Mouse (Mus musculus): ENCODE data around the gene Urad. TPM values are rescaled to one million over a fixed set of nuclear protein-coding genes. Genes with fewer than 3 reads are reported as not detected.
A peak's percentile ranks its signal among the peaks of the same experiment; 100 is the strongest.

Urad gene
- not detected for total RNA-seq (2021)

DNA sequence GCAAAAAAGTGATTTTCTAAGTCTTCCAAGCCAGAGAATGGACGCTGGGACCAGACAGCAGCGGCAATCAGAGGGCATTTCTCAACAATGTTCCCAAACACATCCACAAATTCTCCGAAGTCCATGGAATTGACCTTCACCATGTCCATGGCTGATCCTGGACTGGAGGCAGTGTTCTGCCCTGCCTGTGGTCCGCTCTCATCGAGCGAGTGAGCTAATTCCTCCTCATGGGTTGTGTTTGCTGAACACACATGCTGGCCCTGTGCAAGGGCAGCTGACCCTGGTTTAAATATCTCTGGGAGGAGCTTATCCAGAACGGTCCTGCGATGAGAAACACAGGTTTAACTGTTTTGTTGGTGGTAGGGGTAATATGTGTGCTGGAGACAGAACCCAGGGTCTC lies at the start of gene Urad:
TSS of gene Urad (minus strand) at position 258 of the 400 bp plus-strand sequence.
- no peak for DNase-seq
- intact Hi-C loops (cut with DNase I) = loop anchor here (5.0 kb wide), 1 partner anchor 620 kb away; no protein-coding TSS in a partner anchor

DNA sequence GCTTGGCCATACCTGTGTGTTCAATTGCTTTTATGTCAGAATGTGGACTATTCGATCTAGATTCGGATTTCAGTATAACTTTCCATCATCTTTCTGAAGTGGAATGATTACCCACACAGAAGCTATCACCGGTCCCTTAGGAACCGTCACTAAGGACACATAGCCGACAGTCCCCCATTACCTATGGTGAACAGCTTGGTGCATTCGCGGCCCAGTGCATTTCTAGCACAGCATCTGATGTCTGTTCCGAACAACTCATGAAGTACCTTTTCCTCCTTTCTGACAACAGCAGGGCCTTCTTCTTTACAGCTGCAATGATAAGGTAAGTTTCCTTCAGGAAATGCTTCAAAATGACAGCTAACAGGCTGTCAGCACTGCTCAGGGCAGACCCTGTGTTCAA lies 48.0 kb upstream of the Urad start:
- intact Hi-C loops (cut with DNase I) = no loop called here
- no peak for DNase-seq

DNA sequence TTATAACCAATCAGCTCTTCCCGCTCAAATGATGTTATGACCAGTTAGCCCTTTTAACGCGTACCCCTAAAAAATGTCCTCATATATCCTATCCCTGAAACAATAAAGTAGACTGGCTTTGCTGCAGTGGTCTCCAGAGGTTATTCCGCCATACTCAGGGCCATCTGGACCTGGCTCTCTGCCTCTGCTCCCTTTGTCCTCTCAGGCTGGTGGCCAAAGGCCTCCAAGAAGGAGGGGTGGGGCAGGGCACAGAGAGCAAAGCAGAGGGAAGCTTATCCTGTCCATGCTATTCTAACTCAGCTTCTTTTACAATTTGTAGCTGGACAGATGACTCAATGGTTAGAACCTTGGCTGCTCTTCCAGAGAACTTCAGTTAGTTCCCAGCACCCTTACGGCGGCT lies 46.0 kb upstream of the Urad start:
- intact Hi-C loops (cut with DNase I) = no loop called here

DNA sequence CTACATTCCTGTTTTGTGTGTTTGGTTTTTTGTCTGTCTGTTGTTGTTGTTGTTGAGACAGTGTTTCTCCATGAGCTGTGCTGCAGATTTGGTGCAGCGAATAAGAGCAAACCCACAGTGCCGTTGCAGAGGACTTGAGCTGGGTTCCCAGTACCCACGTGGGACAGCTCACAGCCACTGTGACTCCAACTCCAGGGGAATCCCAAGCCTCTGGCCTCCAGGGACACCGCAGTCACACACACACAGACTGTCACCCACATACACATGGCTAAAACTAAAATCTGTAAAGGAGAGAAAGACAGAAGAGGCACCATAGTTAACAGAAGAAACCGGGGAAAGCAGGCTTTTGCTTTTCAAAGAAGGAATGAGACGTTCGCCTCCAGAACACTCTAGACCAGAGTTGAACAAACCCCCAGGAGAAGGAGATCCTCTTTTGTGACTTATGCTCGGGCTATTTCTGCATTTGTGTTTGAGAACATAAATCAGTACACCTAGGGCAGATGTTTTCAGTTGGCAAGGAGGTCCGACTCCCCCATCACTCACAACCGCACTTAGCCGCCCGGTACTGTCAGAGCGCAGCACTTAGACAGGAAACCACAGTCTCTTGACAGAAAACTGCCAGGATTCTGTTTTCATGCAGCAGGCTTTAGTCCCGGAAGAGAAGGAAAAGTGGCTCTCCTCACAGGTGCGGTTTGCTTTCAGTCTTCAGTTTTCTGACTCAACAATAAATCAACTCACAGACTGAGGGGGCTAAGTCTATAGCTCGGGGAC lies 43.9 kb upstream of the Urad start:
- intact Hi-C loops (cut with DNase I) = no loop called here
- DNase-seq = no peak

More for the DNA sequence above, 46.0 kb upstream of the Urad start:
- DNase-seq = no peak

DNA sequence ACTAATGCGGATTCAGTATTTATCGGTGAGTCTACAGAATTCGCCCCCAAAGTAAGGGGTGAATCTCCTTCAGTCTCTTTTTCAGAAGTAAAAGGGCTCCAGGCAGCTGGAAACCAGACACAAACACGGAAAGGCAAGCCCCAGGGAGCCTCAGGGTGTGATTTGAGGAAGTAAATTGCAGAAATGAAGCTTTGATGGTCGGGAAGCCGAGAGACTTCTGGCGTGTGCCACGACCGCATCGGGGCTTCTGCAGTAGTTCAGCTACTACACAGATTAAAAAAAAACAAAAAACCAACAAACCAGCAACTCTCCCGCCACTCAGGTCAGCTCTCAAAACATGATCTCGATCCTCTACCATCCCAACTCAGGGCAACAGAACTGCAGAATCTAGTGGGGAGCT lies 40.8 kb upstream of the Urad start:
- intact Hi-C loops (cut with DNase I) = no loop called here
- DNase-seq = peak; percentile 5 to 15

DNA sequence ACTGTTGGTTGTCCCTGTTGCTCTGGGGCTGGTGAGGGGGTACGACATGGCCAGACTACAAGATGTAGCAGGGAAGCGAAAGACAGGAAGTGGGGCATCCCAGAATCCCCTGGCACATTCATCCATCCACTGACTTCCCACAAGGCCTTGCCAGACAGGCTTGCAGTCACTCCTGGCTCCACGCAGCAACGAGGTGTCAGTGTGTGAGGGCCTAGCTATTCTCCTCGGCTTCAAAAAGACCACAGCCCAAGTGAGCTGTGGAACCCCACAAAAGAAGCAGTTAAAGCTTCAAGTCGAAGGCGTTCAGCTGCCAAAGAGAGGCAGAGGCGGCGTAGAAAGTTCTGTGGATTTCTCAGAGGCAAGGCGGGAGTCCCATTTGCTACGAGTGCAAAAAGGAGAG lies 36.2 kb upstream of the Urad start:
- intact Hi-C loops (cut with DNase I) = no loop called here

DNA sequence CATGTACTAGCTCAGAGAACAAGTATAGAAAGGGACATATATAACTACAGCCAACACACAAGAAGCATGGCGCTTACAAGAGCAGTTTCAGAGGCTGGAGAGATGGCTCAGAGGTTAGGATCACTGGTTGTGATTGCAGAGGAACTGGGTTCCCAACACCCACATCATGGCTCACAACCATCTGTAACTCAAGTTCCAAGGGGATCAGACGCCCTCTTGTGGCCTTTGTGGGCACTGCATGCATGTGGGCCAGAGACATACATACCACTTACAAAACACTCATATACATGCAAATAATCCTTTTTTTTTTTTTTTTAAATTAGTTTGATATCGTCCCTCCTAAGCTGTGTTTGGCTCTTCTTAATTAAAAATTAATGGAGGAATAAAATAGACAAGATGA lies 35.3 kb upstream of the Urad start:
- peak in 1 of 2 experiments; percentile 8 for DNase-seq
- intact Hi-C loops (cut with DNase I) = no loop called here

More for the DNA sequence above, 36.2 kb upstream of the Urad start:
- DNase-seq = no peak

DNA sequence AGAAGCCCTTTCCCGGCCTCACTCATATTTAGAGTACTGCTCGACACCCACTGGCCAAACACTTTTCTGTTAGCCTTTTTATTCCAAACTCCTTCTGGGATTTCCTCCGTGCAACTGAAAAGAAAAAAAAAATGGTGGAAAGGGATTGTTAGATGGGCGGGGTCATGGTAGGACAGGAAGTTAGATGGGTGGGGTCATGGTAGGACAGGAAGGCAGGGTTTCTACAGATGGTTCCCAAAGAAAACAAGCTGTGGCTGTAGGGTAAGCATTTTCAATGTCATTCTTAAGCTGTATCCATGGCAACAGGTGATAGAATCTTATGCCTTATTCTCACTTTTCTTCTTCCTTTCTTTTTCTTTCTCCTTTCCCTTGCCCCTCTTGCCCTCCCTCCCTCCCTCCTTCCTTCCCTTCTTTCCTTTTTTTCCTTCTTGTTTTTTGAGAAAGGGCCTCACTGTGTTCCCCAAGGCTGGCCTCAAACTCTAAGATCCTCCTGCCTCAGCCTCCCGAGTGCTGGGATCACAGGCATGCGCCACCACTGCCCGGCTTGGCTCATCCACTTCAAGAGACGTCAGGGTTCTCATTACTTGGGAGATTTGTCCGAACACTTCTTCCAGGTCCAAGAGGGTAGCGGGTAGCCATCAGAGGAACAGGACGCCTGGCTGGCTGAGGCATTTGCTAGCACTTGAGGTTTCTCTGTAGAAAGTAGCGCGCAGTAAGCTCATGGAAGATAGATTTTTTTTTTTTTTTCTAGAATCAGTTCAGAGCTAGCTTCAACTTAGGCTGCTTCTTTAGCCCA lies 34.2 kb upstream of the Urad start:
- intact Hi-C loops (cut with DNase I) = no loop called here
- DNase-seq = no peak

DNA sequence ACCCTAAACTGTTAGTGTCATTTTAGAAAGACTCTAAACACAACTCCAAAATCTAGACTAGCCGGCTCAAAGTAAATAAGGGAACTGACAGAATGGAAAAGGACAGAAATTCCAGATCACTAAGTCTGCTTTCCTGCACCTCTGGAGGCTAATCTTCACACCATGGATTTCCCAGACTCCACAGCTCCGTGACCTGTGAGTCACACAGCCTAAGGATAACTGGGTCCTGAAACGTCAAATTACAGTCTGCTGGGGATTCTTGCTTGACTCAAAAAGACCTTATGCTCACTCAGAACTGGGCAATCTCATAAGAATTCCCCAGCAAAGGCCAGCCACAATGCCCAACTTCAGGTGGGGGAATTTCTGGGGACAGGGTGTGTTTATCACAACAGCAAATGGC lies 33.5 kb upstream of the Urad start:
- intact Hi-C loops (cut with DNase I) = no loop called here
- no peak for DNase-seq

DNA sequence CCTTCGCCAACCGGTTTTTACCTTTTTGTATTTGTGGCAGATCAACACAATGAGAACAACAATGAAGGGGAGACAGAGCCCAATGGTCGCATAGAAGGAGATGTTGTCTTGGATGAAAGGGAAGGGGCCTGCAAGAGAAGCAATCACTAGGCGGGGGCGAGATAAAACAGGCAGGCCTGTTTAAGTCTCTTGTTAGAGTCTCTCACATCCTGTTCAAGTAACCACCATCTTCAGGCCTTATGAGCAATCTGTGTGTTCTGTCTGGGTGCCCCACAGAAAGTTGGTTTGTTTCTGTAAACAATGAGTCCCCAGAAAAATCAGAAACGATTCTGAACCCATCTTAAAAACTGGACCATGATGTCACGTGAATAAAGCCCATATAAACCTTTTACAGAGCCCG lies 32.7 kb upstream of the Urad start:
- no peak for DNase-seq
- intact Hi-C loops (cut with DNase I) = no loop called here

DNA sequence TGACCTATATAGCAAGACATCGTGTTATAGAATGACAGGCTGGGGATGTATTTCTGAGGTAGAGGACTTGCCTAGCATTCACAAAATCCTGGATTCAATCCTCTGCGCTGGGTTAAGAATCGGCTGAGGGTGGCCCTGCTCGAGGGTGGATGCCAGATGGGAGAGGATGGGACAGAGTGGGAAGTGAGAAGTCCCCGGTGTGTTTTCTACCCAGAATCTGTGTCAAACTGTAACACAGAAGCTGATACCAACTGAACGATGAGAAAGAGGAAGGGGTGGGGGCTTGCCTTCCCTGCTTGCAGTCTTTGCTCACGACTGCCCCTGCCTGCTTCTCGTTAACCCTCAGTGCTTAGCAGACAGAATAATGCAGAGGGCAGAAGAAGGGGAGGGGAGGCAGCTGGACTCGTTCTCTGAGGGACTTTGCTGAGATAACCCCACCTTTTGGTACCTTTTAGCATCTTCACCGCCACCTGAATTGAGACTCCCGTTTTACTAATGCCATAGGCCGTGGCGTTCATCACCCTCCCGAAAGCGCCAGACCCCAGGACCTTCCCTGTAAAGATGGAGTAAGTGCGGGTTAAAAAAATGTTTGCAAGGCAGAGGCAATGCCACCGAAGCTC lies 32.0 kb upstream of the Urad start:
- intact Hi-C loops (cut with DNase I) = no loop called here
- DNase-seq = no peak

DNA sequence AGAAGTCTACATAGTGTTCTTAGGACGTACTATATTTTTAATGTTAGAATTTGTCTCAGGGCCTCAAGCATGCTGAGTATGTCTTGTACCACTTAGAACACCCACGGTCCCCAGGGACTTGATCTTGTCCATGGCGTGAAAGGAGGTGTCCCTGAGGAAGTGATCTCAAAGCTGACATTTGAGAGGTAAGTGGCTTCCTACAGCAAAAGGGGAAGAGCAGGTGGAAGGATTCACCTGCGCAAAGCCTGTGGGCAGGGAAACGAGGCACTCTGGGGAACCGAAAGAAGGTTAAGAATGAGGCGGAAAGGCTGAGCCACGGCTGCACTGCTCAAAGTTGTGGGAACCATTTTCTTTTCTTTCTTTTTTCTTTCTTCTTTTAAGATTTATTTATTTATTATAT lies 29.7 kb upstream of the Urad start:
- DNase-seq = no peak
- intact Hi-C loops (cut with DNase I) = no loop called here

DNA sequence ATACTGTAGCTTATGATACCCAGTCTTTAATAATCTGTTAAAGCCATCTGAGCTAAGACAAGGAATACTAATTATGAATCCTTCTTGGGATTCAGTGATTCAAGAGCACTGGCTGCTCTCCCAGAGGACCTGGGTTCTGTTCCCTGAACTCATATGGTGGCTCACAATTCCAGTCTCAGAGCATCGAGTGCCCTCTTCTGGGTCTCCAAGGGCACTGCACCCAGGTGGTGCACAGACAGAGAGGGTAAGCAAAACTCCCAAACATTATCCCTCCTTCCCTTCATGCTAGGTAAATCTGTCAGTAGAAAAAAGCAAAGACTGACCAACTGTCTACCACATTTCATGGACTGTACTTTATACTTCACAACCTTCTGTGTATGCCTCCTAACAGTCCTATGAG lies 23.7 kb upstream of the Urad start:
- intact Hi-C loops (cut with DNase I) = no loop called here
- no peak for DNase-seq

DNA sequence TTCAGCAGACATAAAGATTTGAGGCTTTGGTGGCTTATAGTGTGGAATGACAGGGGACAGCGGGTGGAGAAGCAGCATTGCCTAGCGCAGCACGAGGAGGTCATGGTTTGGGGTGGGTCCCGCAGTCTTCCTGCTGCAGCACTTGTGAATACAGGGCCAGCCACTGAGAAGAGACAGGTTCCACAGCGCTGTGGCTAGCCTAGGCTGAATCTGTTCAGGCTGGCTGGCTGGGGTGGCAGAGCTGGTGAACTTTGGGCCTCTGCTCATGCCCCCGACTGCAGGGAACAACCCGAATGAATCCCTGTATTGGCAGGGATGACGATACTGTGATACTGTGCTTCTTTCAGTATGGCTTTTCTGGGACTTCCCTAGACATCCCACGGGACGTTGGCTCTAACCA lies 21.7 kb upstream of the Urad start:
- intact Hi-C loops (cut with DNase I) = no loop called here
- no peak for DNase-seq

DNA sequence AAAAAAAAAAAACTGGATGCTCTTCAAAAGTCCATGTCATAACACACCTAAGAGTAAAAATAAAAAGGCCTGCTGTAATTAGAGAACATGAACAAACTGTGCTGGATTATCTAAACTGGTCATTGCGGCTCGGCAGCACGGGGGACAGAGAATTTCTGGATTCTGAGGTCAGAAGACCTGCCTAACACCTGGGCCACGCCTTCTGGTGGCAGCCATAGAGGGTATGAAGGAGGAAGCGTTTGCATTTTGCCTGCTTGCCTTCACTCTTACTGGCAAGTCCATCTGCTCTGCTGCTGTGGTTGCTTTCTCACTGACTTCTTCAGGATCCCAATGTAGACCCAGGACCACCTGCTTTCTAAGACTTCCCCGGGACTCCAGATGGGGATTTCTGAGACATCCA lies 20.7 kb upstream of the Urad start:
- intact Hi-C loops (cut with DNase I) = no loop called here
- no peak for DNase-seq

DNA sequence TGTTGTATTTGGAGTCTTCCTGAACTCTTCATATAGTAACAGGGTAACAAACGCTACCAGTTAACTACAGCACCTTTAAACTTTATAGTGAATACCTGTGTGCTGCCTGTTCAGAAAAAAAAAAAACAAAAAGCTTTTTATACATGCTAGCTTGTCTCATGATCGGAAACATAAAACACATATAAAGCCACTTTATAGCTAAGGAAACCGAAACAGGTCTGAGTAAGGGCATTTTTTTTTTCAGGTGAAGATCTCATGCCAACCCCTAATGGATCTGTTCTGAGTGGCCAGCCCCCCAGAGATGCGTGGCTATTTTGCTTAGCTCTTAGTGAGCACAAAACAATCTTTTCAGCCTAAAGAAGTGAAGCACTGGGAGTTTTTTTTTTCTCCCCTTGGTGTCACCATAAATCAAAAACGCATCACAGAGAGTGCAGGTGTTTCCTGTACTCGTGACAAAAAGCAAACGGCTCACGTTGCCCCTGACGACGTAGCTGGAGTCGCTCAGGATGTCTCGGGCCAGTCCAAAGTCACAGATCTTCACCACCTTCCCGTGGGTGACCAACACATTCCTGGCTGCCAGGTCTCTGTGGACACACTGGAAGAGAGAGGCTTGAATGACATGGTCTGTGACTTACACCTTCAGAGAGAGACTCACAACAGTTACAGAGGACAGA lies 18.6 kb upstream of the Urad start:
- no peak for DNase-seq
- intact Hi-C loops (cut with DNase I) = no loop called here

DNA sequence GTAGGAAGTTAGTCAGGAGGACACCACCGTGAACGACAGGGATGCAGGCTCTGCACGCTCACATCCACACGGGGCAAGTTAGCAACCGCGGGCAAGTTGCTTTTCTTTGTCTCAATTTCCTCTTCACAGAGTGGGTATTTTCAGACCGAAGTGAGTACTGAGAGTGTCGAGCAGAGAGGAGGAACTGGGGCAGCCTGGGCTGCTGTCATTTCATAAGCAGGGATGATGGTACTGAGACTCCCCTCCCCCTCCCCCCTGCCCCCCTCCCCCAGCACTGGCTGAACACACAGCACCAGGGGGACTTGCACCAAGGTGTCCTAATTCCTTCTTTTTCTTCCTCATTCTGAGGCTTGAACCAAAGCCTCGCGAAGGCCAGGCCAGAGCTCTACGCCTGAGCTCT lies 17.3 kb upstream of the Urad start:
- DNase-seq = no peak

DNA sequence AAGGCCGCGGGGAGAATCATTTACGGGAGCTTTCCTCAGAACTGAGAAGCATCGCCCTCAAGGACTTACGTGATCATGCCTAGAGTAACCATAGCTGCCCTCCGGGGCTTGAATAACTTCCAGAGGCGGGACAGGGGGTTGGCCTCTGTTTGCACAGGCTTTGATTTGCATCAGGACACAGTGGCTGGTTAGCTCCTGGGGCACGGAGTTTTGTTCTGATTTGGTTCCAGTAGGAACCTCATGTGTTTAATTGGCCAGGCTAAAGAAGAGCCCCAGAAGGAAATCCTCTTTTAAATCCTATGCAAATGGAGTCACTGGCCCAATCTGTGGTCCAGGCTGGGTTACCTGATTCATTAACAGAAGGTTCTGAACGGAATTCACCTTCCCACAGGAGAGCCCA lies 16.7 kb upstream of the Urad start:
- intact Hi-C loops (cut with DNase I) = no loop called here
- DNase-seq = no peak

More for the DNA sequence above, 17.3 kb upstream of the Urad start:
- intact Hi-C loops (cut with DNase I) = no loop called here

DNA sequence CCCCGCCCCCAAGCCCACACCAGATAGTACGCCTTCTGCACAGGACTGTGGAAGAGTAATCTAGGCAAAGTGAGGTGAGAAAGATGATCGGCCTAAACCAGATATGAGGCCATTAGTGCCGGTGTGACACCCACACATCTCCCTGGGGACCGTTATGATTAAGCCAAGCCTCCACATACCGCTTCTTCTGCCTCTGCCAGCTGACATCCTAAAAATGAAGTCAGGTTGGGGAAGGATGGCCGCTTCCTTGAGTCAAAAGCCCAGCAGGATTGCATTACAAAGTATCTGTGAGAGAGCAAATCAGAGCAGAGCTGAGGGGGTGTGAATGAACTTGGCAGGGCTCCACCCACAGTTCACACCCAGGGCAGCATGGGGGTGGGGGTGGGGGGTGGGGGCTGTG lies 10.5 kb upstream of the Urad start:
- DNase-seq = no peak
- intact Hi-C loops (cut with DNase I) = no loop called here

DNA sequence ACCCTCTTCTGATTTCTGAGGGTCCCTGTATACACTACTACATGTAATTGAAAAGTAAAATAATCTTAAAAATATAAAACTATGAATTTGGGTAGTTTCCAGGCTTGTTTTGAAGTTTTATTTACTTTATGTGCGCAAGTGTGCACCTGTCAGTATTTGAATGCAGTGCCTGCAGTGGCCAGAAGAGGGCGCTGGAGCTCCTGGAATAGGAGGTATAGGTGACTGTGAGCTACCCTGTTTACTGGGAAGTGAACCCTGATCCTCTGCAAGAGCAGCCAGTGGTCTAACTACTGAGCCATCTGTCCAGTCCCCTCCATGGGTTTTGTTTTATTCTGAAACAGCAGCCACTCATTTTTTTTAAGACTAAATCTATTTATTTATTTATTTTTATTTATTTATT lies 9.3 kb upstream of the Urad start:
- intact Hi-C loops (cut with DNase I) = no loop called here
- peak; percentile 14 to 49 for DNase-seq

DNA sequence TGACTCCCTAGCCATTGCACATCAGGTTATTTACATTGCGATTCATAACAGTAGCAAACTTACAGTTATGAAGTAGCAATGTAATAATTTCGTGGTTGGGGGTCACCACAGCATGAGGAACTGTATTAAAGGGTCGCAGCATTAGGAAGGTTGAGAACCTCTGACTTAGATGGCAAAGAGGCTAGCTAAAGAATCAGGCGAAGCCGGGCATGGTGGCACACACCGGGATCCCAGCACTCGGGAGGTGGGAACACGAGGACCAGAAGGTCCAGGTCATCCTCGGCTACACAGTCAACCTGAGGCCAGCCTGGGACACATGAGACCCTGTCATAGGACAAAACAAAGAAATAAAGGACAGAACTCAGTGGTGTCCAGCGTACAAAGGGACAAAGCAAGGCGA lies 7.7 kb upstream of the Urad start:
- no peak for DNase-seq
- intact Hi-C loops (cut with DNase I) = no loop called here
